Mouse (Mus musculus) urinary bladder, postnatal 4 days (tissue): ENCODE results near the gene Adgrg6.
A peak's percentile ranks its signal among the peaks of the same experiment; 100 is the strongest.

Experiments
- DNase-seq, 2 experiments: peaks; one replicate each; pipeline ENCODE4 v3.0.0; 2021 to 2022; ENCODE audit warnings: low spot score in 2 of 2

Adgrg6 gene

GRCm38 (mm10) chr10:14544941-14545717 lies at the start of gene Adgrg6:
TSS of gene Adgrg6 (minus strand) at chr10:14545659.
- DNase-seq, result peak; percentile 58 to 69

GRCm38 (mm10) chr10:14592215-14592614 lies 46.8 kb upstream of the Adgrg6 start:
- DNase-seq, result no peak

GRCm38 (mm10) chr10:14590816-14591215 lies 45.4 kb upstream of the Adgrg6 start:
- no peak for DNase-seq

- DNase-seq, result no peak
Observed at GRCm38 (mm10) chr10:14589667-14590066, 44.2 kb upstream of the Adgrg6 start.

GRCm38 (mm10) chr10:14583496-14583895 lies 38.0 kb upstream of the Adgrg6 start:
- DNase-seq, result no peak

- no peak for DNase-seq
Observed at GRCm38 (mm10) chr10:14574255-14574654, 28.8 kb upstream of the Adgrg6 start.

- no peak for DNase-seq
Observed at GRCm38 (mm10) chr10:14571143-14571542, 25.7 kb upstream of the Adgrg6 start.

- DNase-seq, result no peak
Observed at GRCm38 (mm10) chr10:14570616-14571015, 25.2 kb upstream of the Adgrg6 start.

GRCm38 (mm10) chr10:14546111-14546551 lies 672 bp upstream of the Adgrg6 start:
- DNase-seq, result peak in 1 of 2 experiments; percentile 20

GRCm38 (mm10) chr10:14544608-14544940 lies 885 bp downstream of the Adgrg6 start:
- DNase-seq, result no peak

- no peak for DNase-seq
Observed at GRCm38 (mm10) chr10:14543511-14544067, 1.9 kb downstream of the Adgrg6 start.

GRCm38 (mm10) chr10:14537102-14537501 lies 8.4 kb downstream of the Adgrg6 start:
- no peak for DNase-seq

- DNase-seq, result no peak
Observed at GRCm38 (mm10) chr10:14531090-14531489, 14.4 kb downstream of the Adgrg6 start.

GRCm38 (mm10) chr10:14530670-14531069 lies 14.8 kb downstream of the Adgrg6 start:
- DNase-seq, result no peak

- no peak for DNase-seq
Observed at GRCm38 (mm10) chr10:14527765-14528164, 17.7 kb downstream of the Adgrg6 start.

- no peak for DNase-seq
Observed at GRCm38 (mm10) chr10:14522729-14523128, 22.7 kb downstream of the Adgrg6 start.

GRCm38 (mm10) chr10:14520912-14521675 lies 24.4 kb downstream of the Adgrg6 start:
- DNase-seq, result no peak

- no peak for DNase-seq
Observed at GRCm38 (mm10) chr10:14517909-14518308, 27.6 kb downstream of the Adgrg6 start.

- DNase-seq, result no peak
Observed at GRCm38 (mm10) chr10:14511904-14512663, 33.4 kb downstream of the Adgrg6 start.

- no peak for DNase-seq
Observed at GRCm38 (mm10) chr10:14511157-14511556, 34.3 kb downstream of the Adgrg6 start.

- DNase-seq, result no peak
Observed at GRCm38 (mm10) chr10:14495658-14496057, 49.8 kb downstream of the Adgrg6 start.

GRCm38 (mm10) chr10:14495204-14495603 lies 50.3 kb downstream of the Adgrg6 start:
- DNase-seq, result no peak
